Mouse (Mus musculus): ENCODE data around the gene Crebzf.

Crebzf gene

GRCm38 (mm10) chr7:90476313-90477245 lies 34.0 kb downstream of the Crebzf start, which contains the start of gene Dlg2:
Gene Dlg2, plus strand, starts transcription at chr7:90476672.
- DNase-seq (ENCODE audit: low read depth, low spot score), result no peak

- no peak for DNase-seq (ENCODE audit: low read depth, low spot score)
These were observed 40.1 kb downstream of the Crebzf start for GRCm38 (mm10) chr7:90482607-90483006.
